Mouse (Mus musculus): Measurements from ENCODE around the gene Psmg4. TPM values are rescaled to one million over a fixed set of nuclear protein-coding genes. Genes with fewer than 3 reads are reported as not detected.

Psmg4 gene
- polyA plus RNA-seq, 1 experiment from 2014 or later, result 90.8 TPM

GRCm38 (mm10) chr13:34150271-34151027, 12.3 kb upstream of the Psmg4 start:
- Histone ChIP-seq H3K36me3 (ENCODE audit: control insufficient read depth, insufficient read depth, low read length) (no peaks in the 10 kb centered on the region), H3K4me1 (replicated peaks; ENCODE audit: control insufficient read depth, insufficient read depth, low read length) (peaks cover 28% of the 10 kb centered on the region), H3K4me3 (ENCODE audit: low read depth, low read length) (peak overlapping the region; percentile 8; the same call in 1 of the 2 replicates), H3K4me2 (ENCODE audit: low read length) (peak overlapping the region; percentile 72), H3K9ac (ENCODE audit: low read length) (peak overlapping the region; percentile 27), H3K27ac (ENCODE audit: low read depth) (peak overlapping the region; percentile 87), H3K27me3 (replicated peaks; ENCODE audit: control insufficient read depth, insufficient read depth, low read length) (no peaks in the 10 kb centered on the region), H3K9me3 (ENCODE audit: control insufficient read depth, low read length) (no peaks in the 10 kb centered on the region)
- DNase-seq (ENCODE audit: low spot score) (peak; percentile 82), ATAC-seq (replicated peaks; ENCODE audit: low FRiP score, low TSS enrichment, low read depth) (no peak)
- 8% methylated on average over 19 of the region's 19 CpGs for WGBS

DNA sequence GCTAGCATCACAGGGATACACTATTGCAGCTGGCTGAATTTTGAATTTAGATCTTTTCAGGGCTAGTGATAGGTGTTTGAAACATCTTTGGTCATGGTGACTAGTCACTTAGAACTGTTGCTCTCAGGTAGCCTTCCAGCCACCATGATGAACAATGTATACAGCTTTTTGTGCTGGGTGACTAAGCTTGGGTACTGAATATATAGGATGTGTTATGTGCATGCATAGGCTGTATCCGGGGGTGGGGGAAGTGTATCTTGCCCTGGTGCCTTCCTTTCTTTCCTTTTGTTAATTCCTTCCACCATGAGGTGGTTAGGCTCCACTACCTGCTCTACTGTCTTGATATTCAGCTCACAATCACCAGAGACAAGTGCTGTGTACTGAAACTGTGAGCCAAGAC, 11.3 kb upstream of the Psmg4 start:
- Histone ChIP-seq H3K9me3 (ENCODE audit: control insufficient read depth, low read length) (no peaks in the 10 kb centered on the region), H3K27ac (ENCODE audit: low read depth) (no peak overlapping the region), H3K36me3 (ENCODE audit: control insufficient read depth, insufficient read depth, low read length) (no peaks in the 10 kb centered on the region), H3K4me1 (replicated peaks; ENCODE audit: control insufficient read depth, insufficient read depth, low read length) (peaks cover 28% of the 10 kb centered on the region), H3K4me2 (ENCODE audit: low read length) (no peak overlapping the region), H3K4me3 (ENCODE audit: low read depth, low read length) (no peak overlapping the region), H3K27me3 (replicated peaks; ENCODE audit: control insufficient read depth, insufficient read depth, low read length) (no peaks in the 10 kb centered on the region), H3K9ac (ENCODE audit: low read length) (no peak overlapping the region)
- no peak for ATAC-seq (replicated peaks; ENCODE audit: low FRiP score, low TSS enrichment, low read depth)
- DNase-seq (ENCODE audit: low spot score), result no peak
- WGBS, result 86% methylated on average over 1 of the region's 1 CpGs

- Histone ChIP-seq H3K4me1 (replicated peaks; ENCODE audit: control insufficient read depth, insufficient read depth, low read length) (peaks cover 28% of the 10 kb centered on the region), H3K27ac (ENCODE audit: low read depth) (peak overlapping the region; percentile 65; the same call in 1 of the 2 replicates), H3K9me3 (ENCODE audit: control insufficient read depth, low read length) (no peaks in the 10 kb centered on the region), H3K36me3 (ENCODE audit: control insufficient read depth, insufficient read depth, low read length) (no peaks in the 10 kb centered on the region), H3K4me3 (ENCODE audit: low read depth, low read length) (no peak overlapping the region), H3K4me2 (ENCODE audit: low read length) (no peak overlapping the region), H3K27me3 (replicated peaks; ENCODE audit: control insufficient read depth, insufficient read depth, low read length) (no peaks in the 10 kb centered on the region), H3K9ac (ENCODE audit: low read length) (no peak overlapping the region)
- ATAC-seq (replicated peaks; ENCODE audit: low FRiP score, low TSS enrichment, low read depth), result no peak
- DNase-seq (ENCODE audit: low spot score), result peak; percentile 51
- 29% methylated on average over 7 of the region's 7 CpGs for WGBS
Observed at GRCm38 (mm10) chr13:34152695-34153094, 10.1 kb upstream of the Psmg4 start.

DNA sequence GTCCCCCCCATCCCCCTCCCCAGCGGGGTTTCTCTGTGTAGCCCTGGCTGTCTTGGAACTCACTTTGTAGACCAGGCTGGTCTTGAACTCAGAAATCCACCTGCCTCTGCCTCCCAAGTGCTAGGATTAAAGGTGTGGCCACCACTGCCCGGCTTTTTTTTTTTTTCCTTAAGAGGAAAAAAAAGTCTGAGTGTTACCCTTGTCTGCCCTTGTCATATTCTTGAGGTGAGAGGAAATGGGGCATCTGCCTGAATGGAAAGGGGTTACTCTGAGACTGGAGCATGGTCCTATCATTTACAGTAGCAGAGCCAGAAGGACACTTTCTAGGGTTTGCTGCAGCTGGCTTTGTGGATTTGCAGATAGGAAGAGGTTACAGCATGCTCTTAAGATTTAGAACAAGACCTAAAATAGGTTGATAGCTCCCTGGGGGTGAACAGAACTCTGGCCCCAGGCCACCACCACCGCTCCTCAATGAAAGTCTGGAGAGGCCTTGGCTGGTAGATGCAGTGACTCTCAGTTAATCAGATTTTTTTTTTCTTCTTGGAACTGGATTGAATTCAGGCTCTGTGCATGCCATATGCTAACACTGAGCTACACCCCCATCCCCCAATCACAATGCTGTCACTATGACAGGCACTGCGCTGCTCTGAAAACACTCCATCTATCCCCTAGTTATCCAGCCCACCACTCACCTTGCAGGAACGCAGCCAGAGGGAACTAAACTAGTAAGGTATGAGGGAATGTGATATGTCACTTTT, 9.3 kb upstream of the Psmg4 start:
- Histone ChIP-seq H3K36me3 (ENCODE audit: control insufficient read depth, insufficient read depth, low read length) (no peaks in the 10 kb centered on the region), H3K9ac (ENCODE audit: low read length) (no peak overlapping the region), H3K4me1 (replicated peaks; ENCODE audit: control insufficient read depth, insufficient read depth, low read length) (peaks cover 28% of the 10 kb centered on the region), H3K9me3 (ENCODE audit: control insufficient read depth, low read length) (no peaks in the 10 kb centered on the region), H3K4me3 (ENCODE audit: low read depth, low read length) (no peak overlapping the region), H3K27me3 (replicated peaks; ENCODE audit: control insufficient read depth, insufficient read depth, low read length) (no peaks in the 10 kb centered on the region), H3K27ac (ENCODE audit: low read depth) (peak overlapping the region; percentile 59), H3K4me2 (ENCODE audit: low read length) (no peak overlapping the region)
- 70% methylated on average over 4 of the region's 5 CpGs for WGBS
- ATAC-seq (replicated peaks; ENCODE audit: low FRiP score, low TSS enrichment, low read depth) (no peak), DNase-seq (ENCODE audit: low spot score) (peak; percentile 55)

DNA sequence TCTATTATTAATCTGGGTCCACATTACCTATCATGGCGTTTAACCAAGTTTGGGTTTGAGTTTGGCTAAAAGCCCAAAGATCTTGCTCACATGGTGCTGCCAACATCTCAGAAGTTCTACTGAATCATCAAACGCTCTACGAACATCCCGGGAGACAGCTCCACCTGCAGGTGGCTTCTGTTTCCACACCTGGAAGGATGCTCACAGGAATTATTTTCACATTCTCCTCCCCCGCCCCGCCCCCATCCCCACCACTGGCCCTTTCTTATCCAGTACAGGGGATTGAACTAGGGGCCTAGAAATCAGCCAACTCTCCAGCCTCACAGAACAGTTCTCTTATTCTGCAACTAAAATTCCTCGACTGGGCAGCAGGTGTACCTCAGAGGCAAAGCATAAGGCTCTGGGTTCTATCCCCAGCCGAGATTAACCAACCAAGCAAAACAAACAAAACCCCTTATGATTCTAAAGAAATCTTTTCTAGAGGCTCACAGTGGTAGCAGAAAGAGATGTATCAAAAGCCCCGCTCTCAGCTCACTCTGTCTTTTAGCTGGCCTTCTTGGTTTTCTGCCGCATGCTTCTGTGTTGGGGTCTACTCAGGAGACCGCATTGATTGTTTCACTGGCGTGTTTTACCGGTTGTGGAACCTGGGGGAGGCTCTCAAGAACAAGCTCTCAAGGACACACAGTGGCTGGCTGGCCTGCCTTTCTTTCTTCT, 8.4 kb upstream of the Psmg4 start:
- no peaks in the 10 kb centered on the region for H3K9me3 ChIP-seq (ENCODE audit: control insufficient read depth, low read length)
- H3K27ac ChIP-seq (ENCODE audit: low read depth), result peak overlapping the region; percentile 62; the same call in 1 of the 2 replicates
- DNase-seq (ENCODE audit: low spot score) (peak; percentile 78), ATAC-seq (replicated peaks; ENCODE audit: low FRiP score, low TSS enrichment, low read depth) (peak; percentile 53)
- WGBS, result 40% methylated on average over 13 of the region's 13 CpGs
- peak overlapping the region; percentile 35 for H3K4me2 ChIP-seq (ENCODE audit: low read length)
- H3K27me3 ChIP-seq (replicated peaks; ENCODE audit: control insufficient read depth, insufficient read depth, low read length), result no peaks in the 10 kb centered on the region
- H3K4me3 ChIP-seq (ENCODE audit: low read depth, low read length), result no peak overlapping the region
- no peaks in the 10 kb centered on the region for H3K36me3 ChIP-seq (ENCODE audit: control insufficient read depth, insufficient read depth, low read length)
- 0 out of 2 replicates have a peak overlapping the region, but pooled peaks have one; percentile 34 for H3K9ac ChIP-seq (ENCODE audit: low read length)
- H3K4me1 ChIP-seq (replicated peaks; ENCODE audit: control insufficient read depth, insufficient read depth, low read length), result peaks cover 26% of the 10 kb centered on the region

DNA sequence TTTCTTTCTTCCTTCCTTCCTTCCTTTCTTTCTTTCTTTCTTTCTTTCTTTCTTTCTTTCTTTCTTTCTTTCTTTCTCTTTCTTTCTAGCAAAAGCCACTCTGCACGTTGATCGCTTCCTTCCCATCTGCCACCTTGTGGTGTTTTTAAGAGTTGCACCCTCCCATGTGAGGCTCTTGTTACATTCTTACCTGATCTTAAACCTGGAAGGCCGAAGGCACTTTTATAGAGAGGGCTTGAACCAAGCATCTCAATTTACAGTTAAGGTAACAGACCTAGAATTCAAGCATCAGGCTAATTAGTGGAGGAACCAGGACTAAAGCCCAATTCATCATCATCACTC, 7.9 kb upstream of the Psmg4 start:
- WGBS, result 30% methylated on average over 3 of the region's 3 CpGs
- H3K4me2 ChIP-seq (ENCODE audit: low read length), result peak overlapping the region; percentile 35

GRCm38 (mm10) chr13:34156133-34156839, 6.5 kb upstream of the Psmg4 start:
- no peak overlapping the region for H3K4me3 ChIP-seq (ENCODE audit: low read depth, low read length)
- ATAC-seq (replicated peaks; ENCODE audit: low FRiP score, low TSS enrichment, low read depth) (no peak), DNase-seq (ENCODE audit: low spot score) (no peak)
- WGBS, result 66% methylated on average over 8 of the region's 8 CpGs
- no peaks in the 10 kb centered on the region for H3K27me3 ChIP-seq (replicated peaks; ENCODE audit: control insufficient read depth, insufficient read depth, low read length)
- no peak overlapping the region for H3K27ac ChIP-seq (ENCODE audit: low read depth)
- H3K9ac ChIP-seq (ENCODE audit: low read length), result no peak overlapping the region
- no peak overlapping the region for H3K4me2 ChIP-seq (ENCODE audit: low read length)
- no peaks in the 10 kb centered on the region for H3K9me3 ChIP-seq (ENCODE audit: control insufficient read depth, low read length)
- no peaks in the 10 kb centered on the region for H3K36me3 ChIP-seq (ENCODE audit: control insufficient read depth, insufficient read depth, low read length)
- peaks cover 12% of the 10 kb centered on the region; the same call in 1 of the 2 replicates for H3K4me1 ChIP-seq (replicated peaks; ENCODE audit: control insufficient read depth, insufficient read depth, low read length)

More for the DNA sequence above, 7.9 kb upstream of the Psmg4 start:
- Histone ChIP-seq H3K9ac (ENCODE audit: low read length) (0 out of 2 replicates have a peak overlapping the region, but pooled peaks have one; percentile 34), H3K9me3 (ENCODE audit: control insufficient read depth, low read length) (no peaks in the 10 kb centered on the region), H3K4me3 (ENCODE audit: low read depth, low read length) (no peak overlapping the region), H3K36me3 (ENCODE audit: control insufficient read depth, insufficient read depth, low read length) (no peaks in the 10 kb centered on the region), H3K27ac (ENCODE audit: low read depth) (peak overlapping the region; percentile 62; the same call in 1 of the 2 replicates), H3K4me1 (replicated peaks; ENCODE audit: control insufficient read depth, insufficient read depth, low read length) (peaks cover 21% of the 10 kb centered on the region), H3K27me3 (replicated peaks; ENCODE audit: control insufficient read depth, insufficient read depth, low read length) (no peaks in the 10 kb centered on the region)
- ATAC-seq (replicated peaks; ENCODE audit: low FRiP score, low TSS enrichment, low read depth) (no peak), DNase-seq (ENCODE audit: low spot score) (peak; percentile 74)

- no peak for DNase-seq (ENCODE audit: low spot score)
- no peaks in the 10 kb centered on the region for H3K9me3 ChIP-seq (ENCODE audit: control insufficient read depth, low read length)
- no peaks in the 10 kb centered on the region for H3K27me3 ChIP-seq (replicated peaks; ENCODE audit: control insufficient read depth, insufficient read depth, low read length)
- H3K4me1 ChIP-seq (replicated peaks; ENCODE audit: control insufficient read depth, insufficient read depth, low read length), result peaks cover 12% of the 10 kb centered on the region; the same call in 1 of the 2 replicates
- no peak overlapping the region for H3K4me3 ChIP-seq (ENCODE audit: low read depth, low read length)
- ATAC-seq (replicated peaks; ENCODE audit: low FRiP score, low TSS enrichment, low read depth), result no peak
- no peak overlapping the region for H3K4me2 ChIP-seq (ENCODE audit: low read length)
- WGBS, result 71% methylated on average over 2 of the region's 2 CpGs
- H3K9ac ChIP-seq (ENCODE audit: low read length), result no peak overlapping the region
- no peak overlapping the region for H3K27ac ChIP-seq (ENCODE audit: low read depth)
- no peaks in the 10 kb centered on the region for H3K36me3 ChIP-seq (ENCODE audit: control insufficient read depth, insufficient read depth, low read length)
Observed at GRCm38 (mm10) chr13:34156840-34157185, 6.0 kb upstream of the Psmg4 start.
